Mouse (Mus musculus) liver, embryonic 14.5 days (tissue): ENCODE measurements around the gene Metrn. TPM values are rescaled to one million over a fixed set of nuclear protein-coding genes. Genes with fewer than 3 reads are reported as not detected.
"Not testable (repeated sequence)": the region's sequence is repeated elsewhere in the genome, so short reads cannot be mapped to it uniquely, and the experiment has no call there.

Experiments used
- ATAC-seq: fragments of 200-750 bp; cut with Nextera tagmentation; 2 replicates; pipeline ENCODE4 v1.8.0; 2017; ENCODE audit warnings: moderate number of reproducible peaks, mild to moderate bottlenecking, moderate library complexity; ENCODE audit not compliant: insufficient read depth
- DNase-seq, 3 experiments: peaks; one replicate each; pipeline ENCODE4 v3.0.0-alpha.2; 2012 to 2013; ENCODE audit warnings: low read depth in 3 of 3, low spot score in 3 of 3
- H3K27ac ChIP-seq: fragments of 300-500 bp; sonication (generic); 2 replicates; pipeline ENCODE4 v1.5.1; 2014; ENCODE audit warnings: moderate library complexity, mild to moderate bottlenecking, control low read depth, inconsistent platforms
- H3K27me3 ChIP-seq: fragments of 300-500 bp; sonication (generic); 2 replicates; pipeline ENCODE4 v1.6.1; 2014; ENCODE audit warnings: mild to moderate bottlenecking, low read length, moderate library complexity; ENCODE audit not compliant: control insufficient read depth, insufficient read depth
- H3K36me3 ChIP-seq: fragments of 300-500 bp; sonication (generic); replicated peaks from 2 replicates; pipeline ENCODE4 v1.6.1; 2014; ENCODE audit warnings: low read depth; ENCODE audit not compliant: control insufficient read depth, insufficient read depth
- H3K4me1 ChIP-seq, 2 experiments: fragments of 200-500 bp in 1 of 2; fragments of 300-500 bp in 1 of 2; sonication (generic) in 1 of 2; replicated peaks; 2 replicates each; pipeline ENCODE4 v1.6.1; 2012 to 2014; ENCODE audit warnings: antibody characterized with exemption in 1 of 2, inconsistent platforms in 1 of 2, low read length in 1 of 2; ENCODE audit not compliant: control insufficient read depth in 2 of 2, insufficient read depth in 2 of 2
- H3K4me2 ChIP-seq: fragments of 300-500 bp; sonication (generic); 2 replicates; pipeline ENCODE4 v1.6.1; 2014; ENCODE audit warnings: low read depth, mild to moderate bottlenecking, control low read depth, moderate library complexity
- H3K4me3 ChIP-seq, 2 experiments: fragments of 200-500 bp in 1 of 2; fragments of 300-500 bp in 1 of 2; sonication (generic) in 1 of 2; 2 replicates each; pipeline ENCODE4 v1.5.1; 2012 to 2014; ENCODE audit warnings: low read depth in 2 of 2, low read length in 2 of 2, mild to moderate bottlenecking in 2 of 2, control low read depth in 1 of 2, inconsistent platforms in 1 of 2, moderate library complexity in 1 of 2; ENCODE audit not compliant: insufficient read depth in 1 of 2
- H3K9ac ChIP-seq: fragments of 300-500 bp; sonication (generic); replicated peaks from 2 replicates; pipeline ENCODE4 v1.6.1; 2014; ENCODE audit warnings: mild to moderate bottlenecking, control low read depth, moderate library complexity
- H3K9me3 ChIP-seq: fragments of 300-500 bp; sonication (generic); 2 replicates; pipeline ENCODE4 v1.6.1; 2016; ENCODE audit warnings: low read length, mixed read lengths; ENCODE audit not compliant: control insufficient read depth
- CTCF ChIP-seq: IDR thresholded peaks from 2 replicates; pipeline ENCODE4 v1.5.1; 2016; ENCODE audit warnings: antibody characterized with exemption, low read depth, control low read depth
- EP300 ChIP-seq: IDR thresholded peaks from 2 replicates; pipeline ENCODE4 v1.6.1; 2016; ENCODE audit warnings: antibody characterized with exemption, low read depth
- WGBS: fragments of 180-500 bp; shearing (Covaris S2); extraction: QIAGEN DNeasy Blood & Tissue Kit; methylation state at CpG from one replicate; pipeline ENCODE4 v1.1.7; 2014; ENCODE audit not compliant: insufficient replicate concordance; 5-methylcytosine and 5-hydroxymethylcytosine counted together
- polyA plus RNA-seq, 2 experiments: library from polyadenylated mRNA; depleted of rRNA in 1 of 2; stranded (reverse) in 1 of 2; unstranded in 1 of 2; fragments of >200 nt; fragmentation: Nextera tagmentation in 1 of 2; extraction: Ambion mirVana in 1 of 2; gene quantifications; 2 replicates each; pipeline versions ENCODE4 v1.2.1 to v1.2.3; 2012 to 2014

Gene Metrn
- polyA plus RNA-seq, 2 experiments: 4.1 to 20.3 TPM

DNA sequence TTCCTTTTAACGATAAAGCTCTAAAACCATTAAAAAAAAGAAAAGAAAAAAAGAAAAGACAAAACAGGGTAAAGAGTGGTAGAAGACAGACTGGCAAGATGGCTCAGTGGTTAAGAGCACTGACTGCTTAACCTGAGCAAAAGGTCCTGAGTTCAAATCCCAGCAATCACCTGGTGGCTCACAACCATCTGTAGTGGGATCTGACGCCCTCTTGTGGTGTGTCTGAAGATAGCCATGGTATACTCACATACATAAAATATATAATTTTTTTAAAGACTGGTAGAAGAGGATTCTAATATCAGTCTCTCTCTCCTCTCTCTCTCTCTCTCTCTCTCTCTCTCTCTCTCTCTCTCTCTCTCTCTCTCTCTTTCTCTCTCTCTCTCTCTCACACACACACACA lies 10.5 kb upstream of the Metrn start:
- not testable (repeated sequence) for H3K36me3 ChIP-seq, DNase-seq, H3K27ac ChIP-seq, H3K4me3 ChIP-seq, H3K9me3 ChIP-seq, H3K9ac ChIP-seq, H3K4me1 ChIP-seq, H3K4me2 ChIP-seq, ATAC-seq
- peak; percentile 21; the same call in 1 of the 2 replicates for TF ChIP-seq CTCF
- 29% methylated on average over 2 of the region's 2 CpGs for WGBS
- H3K27me3 ChIP-seq: peaks cover 40% of the 10 kb centered on the region

DNA sequence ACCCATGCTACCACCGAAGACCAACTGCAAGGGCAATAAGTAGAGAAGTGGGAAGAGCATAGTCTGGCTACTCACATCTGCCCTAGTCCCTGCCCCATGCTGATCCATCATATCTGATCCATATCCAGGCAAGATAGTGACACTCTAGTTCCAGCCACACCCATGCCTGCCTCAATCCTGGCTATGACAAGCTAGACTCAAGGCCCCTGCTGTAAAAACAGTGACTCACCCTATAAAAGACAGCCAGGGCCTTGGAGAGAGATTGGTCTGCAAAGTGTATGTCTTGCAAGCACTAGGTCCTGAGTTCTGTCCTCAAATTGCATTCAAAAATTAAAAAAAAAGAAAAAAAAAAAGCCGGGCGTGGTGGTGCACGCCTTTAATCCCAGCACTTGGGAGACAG lies 9.6 kb upstream of the Metrn start:
- no peaks in the 10 kb centered on the region for H3K36me3 ChIP-seq
- H3K4me3 ChIP-seq: no peak overlapping the region
- H3K9ac ChIP-seq: no peak overlapping the region
- no peak for TF ChIP-seq EP300
- no peak for TF ChIP-seq CTCF
- no peak for ATAC-seq
- no peak overlapping the region for H3K27ac ChIP-seq
- 72% methylated on average over 4 of the region's 4 CpGs for WGBS
- H3K27me3 ChIP-seq: peaks cover 32% of the 10 kb centered on the region
- no peak for DNase-seq
- H3K4me2 ChIP-seq: no peak overlapping the region
- no peaks in the 10 kb centered on the region for H3K4me1 ChIP-seq
- no peaks in the 10 kb centered on the region for H3K9me3 ChIP-seq

DNA sequence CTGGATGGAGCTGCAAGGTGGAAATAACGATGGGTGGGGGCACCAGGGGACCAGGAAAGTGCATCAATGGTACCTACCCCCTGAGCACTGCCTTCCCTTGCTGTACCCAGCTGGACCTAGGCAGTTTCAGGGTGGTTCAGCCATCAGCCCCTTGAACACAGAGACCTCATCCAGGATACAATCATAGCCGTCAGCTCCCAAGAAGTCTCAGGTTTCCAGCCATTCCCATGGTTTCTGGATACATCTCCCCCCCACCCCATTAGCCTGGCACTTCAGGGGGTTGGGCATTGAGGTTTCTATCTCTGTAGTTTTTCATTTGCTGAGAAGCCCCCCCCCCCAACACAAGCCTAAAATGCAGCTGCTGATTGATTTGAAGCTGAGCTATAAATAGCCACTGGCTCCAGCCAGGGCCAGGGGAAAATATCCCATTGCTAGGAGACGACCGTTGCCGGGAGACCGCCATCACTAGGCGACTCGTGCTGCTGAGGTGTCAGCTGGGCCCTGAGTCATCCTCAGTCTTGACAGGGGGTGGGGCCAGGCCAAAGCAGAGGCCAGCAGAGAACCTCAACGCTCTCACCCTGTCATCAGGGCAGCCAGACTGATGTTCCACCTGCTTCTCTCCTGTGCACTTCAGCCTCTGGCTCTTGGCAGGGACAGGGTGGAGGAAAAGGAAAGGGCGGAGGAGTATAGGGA lies 6.0 kb upstream of the Metrn start:
- Histone ChIP-seq H3K4me1 (no peaks in the 10 kb centered on the region), H3K9ac (no peak overlapping the region), H3K36me3 (no peaks in the 10 kb centered on the region), H3K9me3 (no peaks in the 10 kb centered on the region), H3K4me3 (no peak overlapping the region), H3K27me3 (peaks cover 2% of the 10 kb centered on the region), H3K4me2 (no peak overlapping the region), H3K27ac (no peak overlapping the region)
- 10% methylated on average over 10 of the region's 10 CpGs for whole genome bisulfite sequencing
- DNase-seq (no peak), ATAC-seq (no peak)
- no peak for TF ChIP-seq EP300
- no peak for TF ChIP-seq CTCF

DNA sequence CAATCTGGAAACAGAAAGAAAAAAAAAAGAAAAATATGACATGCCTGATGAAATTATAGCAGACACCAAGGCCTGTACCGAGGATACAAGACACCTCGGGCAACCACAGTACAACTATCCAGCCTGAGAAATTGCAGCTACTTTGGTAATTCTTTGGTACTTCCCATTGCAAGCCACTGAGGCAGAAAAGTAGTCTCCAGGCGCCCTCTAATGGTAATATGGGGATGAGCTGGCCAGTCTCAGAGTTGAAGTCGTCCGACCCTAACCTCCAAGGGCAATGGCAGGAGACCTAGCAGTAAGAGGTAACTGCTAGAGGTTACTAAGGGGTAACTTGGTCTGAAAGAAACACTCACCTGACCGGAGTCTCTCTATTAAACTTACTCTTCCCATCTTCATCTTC lies 4.1 kb upstream of the Metrn start:
- H3K9ac ChIP-seq: no peak overlapping the region
- H3K4me1 ChIP-seq: peaks cover 4 to 8% of the 10 kb centered on the region in 2 experiments
- H3K27me3 ChIP-seq: no peaks in the 10 kb centered on the region; the same call in 1 of the 2 replicates
- DNase-seq: peak in 1 of 3 experiments; percentile 58
- H3K4me2 ChIP-seq: no peak overlapping the region
- H3K9me3 ChIP-seq: no peaks in the 10 kb centered on the region
- WGBS: 5% methylated on average over 6 of the region's 6 CpGs
- no peak overlapping the region for H3K4me3 ChIP-seq
- no peak overlapping the region for H3K27ac ChIP-seq
- TF ChIP-seq EP300 (no peak), CTCF (peak; percentile 86)
- ATAC-seq: no peak
- H3K36me3 ChIP-seq: no peaks in the 10 kb centered on the region

DNA sequence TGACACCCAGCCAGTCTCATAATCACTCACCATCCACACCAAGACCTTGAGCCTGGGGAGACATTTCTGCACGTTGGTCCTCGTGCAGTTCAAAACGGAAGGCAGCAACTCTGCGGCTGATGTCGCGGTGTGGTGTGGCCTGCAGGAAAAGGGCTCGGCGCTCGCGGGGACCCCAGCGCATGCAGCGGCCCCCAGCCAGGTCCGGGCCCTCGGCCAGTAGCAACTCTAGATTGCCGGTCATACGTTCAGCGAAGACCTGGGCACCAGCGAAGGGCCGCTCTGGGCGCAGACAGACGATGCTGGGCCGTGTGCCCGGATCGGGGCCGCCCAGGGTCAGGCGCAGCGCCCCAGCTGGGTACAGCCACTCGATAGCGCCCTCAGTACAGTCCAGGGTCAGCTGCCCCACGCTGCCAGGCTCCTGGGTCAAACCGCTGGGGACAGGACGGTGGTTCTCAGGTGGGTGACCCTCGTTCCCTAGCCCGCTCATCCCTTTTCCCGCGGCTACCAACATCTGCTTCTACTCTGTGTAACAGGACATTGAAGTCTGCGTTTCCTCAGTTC lies 645 bp downstream of the Metrn start:
- no peaks in the 10 kb centered on the region for H3K27me3 ChIP-seq
- peak overlapping the region; percentile 57 to 62 for H3K4me3 ChIP-seq
- H3K27ac ChIP-seq: no peak overlapping the region
- no peak for DNase-seq
- H3K36me3 ChIP-seq: no peaks in the 10 kb centered on the region
- TF ChIP-seq CTCF (peak; percentile 11; the same call in 1 of the 2 replicates), EP300 (no peak)
- ATAC-seq: peak; percentile 8; the same call in 1 of the 2 replicates
- WGBS: under 1% methylated on average over 37 of the region's 37 CpGs
- H3K4me2 ChIP-seq: peak overlapping the region; percentile 92
- peak overlapping the region; percentile 74 for H3K9ac ChIP-seq
- no peaks in the 10 kb centered on the region for H3K9me3 ChIP-seq
- peaks cover 11 to 22% of the 10 kb centered on the region in 2 experiments for H3K4me1 ChIP-seq
